Mouse (Mus musculus): Measurements from ENCODE around the gene Zscan2.

The Zscan2 gene

GRCm38 (mm10) chr7:80885666-80886065 is 24.9 kb downstream of the Zscan2 start:
- ATAC-seq (ENCODE audit: low TSS enrichment), result no peak

GRCm38 (mm10) chr7:80888595-80888994 is 27.9 kb downstream of the Zscan2 start:
- ATAC-seq (ENCODE audit: low TSS enrichment), result no peak; the same call in 1 of the 2 replicates

- peak; percentile 78 for ATAC-seq (ENCODE audit: low TSS enrichment)
Measured at GRCm38 (mm10) chr7:80889021-80889511, 28.3 kb downstream of the Zscan2 start.

- no peak for ATAC-seq (ENCODE audit: low TSS enrichment)
Measured at GRCm38 (mm10) chr7:80889841-80890241, 29.1 kb downstream of the Zscan2 start.

- no peak for ATAC-seq (ENCODE audit: low TSS enrichment)
Measured at GRCm38 (mm10) chr7:80893086-80893752, 32.5 kb downstream of the Zscan2 start.

GRCm38 (mm10) chr7:80893753-80894129 is 33.0 kb downstream of the Zscan2 start:
- no peak for ATAC-seq (ENCODE audit: low TSS enrichment)

GRCm38 (mm10) chr7:80894196-80894595 is 33.5 kb downstream of the Zscan2 start:
- no peak for ATAC-seq (ENCODE audit: low TSS enrichment)

GRCm38 (mm10) chr7:80894815-80895519 is 34.2 kb downstream of the Zscan2 start:
- ATAC-seq (ENCODE audit: low TSS enrichment), result 0 out of 2 replicates have a peak, but pooled peaks have one; percentile 20

- ATAC-seq (ENCODE audit: low TSS enrichment), result peak; percentile 47; the same call in 1 of the 2 replicates
Measured at GRCm38 (mm10) chr7:80897134-80897533, 36.4 kb downstream of the Zscan2 start.

- ATAC-seq (ENCODE audit: low TSS enrichment), result no peak
Measured at GRCm38 (mm10) chr7:80897721-80898120, 37.0 kb downstream of the Zscan2 start.

GRCm38 (mm10) chr7:80900944-80901501 is 40.3 kb downstream of the Zscan2 start, which contains the start of gene Wdr73:
Gene Wdr73 (minus strand): TSS chr7:80901269.
- ATAC-seq (ENCODE audit: low TSS enrichment), result peak; percentile 87

- ATAC-seq (ENCODE audit: low TSS enrichment), result no peak
Measured at GRCm38 (mm10) chr7:80901541-80902274, 41.0 kb downstream of the Zscan2 start.

GRCm38 (mm10) chr7:80903625-80904422 is 43.1 kb downstream of the Zscan2 start:
- ATAC-seq (ENCODE audit: low TSS enrichment), result no peak

- peak; percentile 60 for ATAC-seq (ENCODE audit: low TSS enrichment)
Measured at GRCm38 (mm10) chr7:80904921-80905515, 44.3 kb downstream of the Zscan2 start, which contains the start of gene Nmb. Gene Nmb (minus strand): TSS chr7:80905076.

- ATAC-seq (ENCODE audit: low TSS enrichment), result no peak
Measured at GRCm38 (mm10) chr7:80911053-80911452, 50.3 kb downstream of the Zscan2 start.

- no peak for ATAC-seq (ENCODE audit: low TSS enrichment)
Measured at GRCm38 (mm10) chr7:80912496-80912895, 51.8 kb downstream of the Zscan2 start.

- ATAC-seq (ENCODE audit: low TSS enrichment), result no peak
Measured at GRCm38 (mm10) chr7:80917916-80918465, 57.3 kb downstream of the Zscan2 start.

GRCm38 (mm10) chr7:80918982-80919646 is 58.4 kb downstream of the Zscan2 start:
- no peak for ATAC-seq (ENCODE audit: low TSS enrichment)

- ATAC-seq (ENCODE audit: low TSS enrichment), result no peak
Measured at GRCm38 (mm10) chr7:80919647-80920008, 58.9 kb downstream of the Zscan2 start.

GRCm38 (mm10) chr7:80923165-80923564 is 62.4 kb downstream of the Zscan2 start:
- no peak for ATAC-seq (ENCODE audit: low TSS enrichment)
